Mouse (Mus musculus): ENCODE data around the gene Npm1.

Gene Npm1

GRCm38 (mm10) chr11:33146143-33146497 lies 16.9 kb downstream of the Npm1 start:
- no peak for DNase-seq (ENCODE audit: low read depth, low spot score)

GRCm38 (mm10) chr11:33145201-33146142 lies 17.5 kb downstream of the Npm1 start:
- no peak for DNase-seq (ENCODE audit: low read depth, low spot score)

GRCm38 (mm10) chr11:33143906-33144305 lies 19.1 kb downstream of the Npm1 start:
- DNase-seq (ENCODE audit: low read depth, low spot score) = no peak

GRCm38 (mm10) chr11:33142801-33143200 lies 20.2 kb downstream of the Npm1 start:
- no peak for DNase-seq (ENCODE audit: low read depth, low spot score)

- DNase-seq (ENCODE audit: low read depth, low spot score) = no peak
These were observed 22.9 kb downstream of the Npm1 start for GRCm38 (mm10) chr11:33140111-33140460.

GRCm38 (mm10) chr11:33139458-33140110 lies 23.4 kb downstream of the Npm1 start:
- no peak for DNase-seq (ENCODE audit: low read depth, low spot score)

- no peak for DNase-seq (ENCODE audit: low read depth, low spot score)
These were observed 24.3 kb downstream of the Npm1 start for GRCm38 (mm10) chr11:33138686-33139085.

- no peak for DNase-seq (ENCODE audit: low read depth, low spot score)
These were observed 28.5 kb downstream of the Npm1 start for GRCm38 (mm10) chr11:33134391-33134986.

GRCm38 (mm10) chr11:33132619-33133338 lies 30.2 kb downstream of the Npm1 start:
- DNase-seq (ENCODE audit: low read depth, low spot score) = no peak

- DNase-seq (ENCODE audit: low read depth, low spot score) = no peak
These were observed 35.9 kb downstream of the Npm1 start for GRCm38 (mm10) chr11:33127058-33127457.

GRCm38 (mm10) chr11:33122575-33123268 lies 40.3 kb downstream of the Npm1 start:
- DNase-seq (ENCODE audit: low read depth, low spot score) = no peak

- no peak for DNase-seq (ENCODE audit: low read depth, low spot score)
These were observed 43.5 kb downstream of the Npm1 start for GRCm38 (mm10) chr11:33119556-33119955.

GRCm38 (mm10) chr11:33119116-33119515 lies 43.9 kb downstream of the Npm1 start:
- no peak for DNase-seq (ENCODE audit: low read depth, low spot score)

GRCm38 (mm10) chr11:33118480-33118879 lies 44.5 kb downstream of the Npm1 start:
- DNase-seq (ENCODE audit: low read depth, low spot score) = peak; percentile 44

GRCm38 (mm10) chr11:33115796-33116195 lies 47.2 kb downstream of the Npm1 start:
- DNase-seq (ENCODE audit: low read depth, low spot score) = no peak

GRCm38 (mm10) chr11:33112407-33112806 lies 50.6 kb downstream of the Npm1 start:
- no peak for DNase-seq (ENCODE audit: low read depth, low spot score)

- DNase-seq (ENCODE audit: low read depth, low spot score) = no peak
These were observed 52.9 kb downstream of the Npm1 start for GRCm38 (mm10) chr11:33110111-33110510.

GRCm38 (mm10) chr11:33107540-33107939 lies 55.5 kb downstream of the Npm1 start:
- DNase-seq (ENCODE audit: low read depth, low spot score) = peak; percentile 64

GRCm38 (mm10) chr11:33104911-33105316 lies 58.1 kb downstream of the Npm1 start:
- no peak for DNase-seq (ENCODE audit: low read depth, low spot score)

GRCm38 (mm10) chr11:33103291-33103943 lies 59.6 kb downstream of the Npm1 start:
- no peak for DNase-seq (ENCODE audit: low read depth, low spot score)

All from ES-CJ7 (cell line).